Mouse (Mus musculus): ENCODE results near the gene Golgb1. TPM values are rescaled to one million over a fixed set of nuclear protein-coding genes. Genes with fewer than 3 reads are reported as not detected.
"Not testable (repeated sequence)": the region's sequence is repeated elsewhere in the genome, so short reads cannot be mapped to it uniquely, and the experiment has no call there.

The Golgb1 gene
- 61.4 and 73.8 TPM in 2 replicates for polyA plus RNA-seq (2014; fragmentation: Nextera tagmentation; extraction: Ambion mirVana)

GRCm38 (mm10) chr16:36874583-36875275 is at the start of gene Golgb1, which contains the start of gene Eaf2:
Golgb1 (plus strand) TSS chr16:36875140.
Eaf2 (minus strand) TSS chr16:36875003.
- H3K4me2 ChIP-seq (ENCODE audit: low read length), result peak within 1 kb of the TSS; percentile 71
- peak within 1 kb of the TSS; percentile 82 for H3K9ac ChIP-seq (ENCODE audit: low read length)
- peaks cover 3 to 24% of the 10 kb centered on the region in 2 experiments; a peak in 3 of 4 replicates for H3K4me1 ChIP-seq (ENCODE audit: control insufficient read depth in 2 of 2, insufficient read depth in 2 of 2, low read length in 2 of 2)
- peaks cover 29% of the 10 kb centered on the region for H3K36me3 ChIP-seq (ENCODE audit: control insufficient read depth, insufficient read depth, low read length)
- under 1% methylated on average over 43 of the region's 43 CpGs for WGBS
- H3K27ac ChIP-seq (replicated peaks in 1 of 2; ENCODE audit: control insufficient read depth in 1 of 2, insufficient read depth in 1 of 2, low read depth in 2 of 2, low read length in 2 of 2), result peak within 1 kb of the TSS; percentile 78 to 92
- ATAC-seq (ENCODE audit: insufficient number of reproducible peaks, insufficient read depth, low FRiP score, low read depth), result peak; percentile 100
- H3K4me3 ChIP-seq (ENCODE audit: control insufficient read depth in 1 of 2, insufficient read depth in 1 of 2, low read depth in 1 of 2, low read length in 2 of 2), result peak within 1 kb of the TSS; percentile 77 to 93
- no peaks in the 10 kb centered on the region for H3K27me3 ChIP-seq (ENCODE audit: control insufficient read depth, insufficient read depth, low read length)
- no peaks in the 10 kb centered on the region for H3K9me3 ChIP-seq (ENCODE audit: control insufficient read depth, low read length)

- H3K36me3 ChIP-seq (ENCODE audit: control insufficient read depth, insufficient read depth, low read length), result 0 out of 2 replicates have a peak, but pooled peaks cover 7% of the 10 kb centered on the region
- H3K4me3 ChIP-seq (ENCODE audit: control insufficient read depth in 1 of 2, insufficient read depth in 1 of 2, low read depth in 1 of 2, low read length in 2 of 2), result peak overlapping the region; percentile 60 to 83
- no peaks in the 10 kb centered on the region for H3K9me3 ChIP-seq (ENCODE audit: control insufficient read depth, low read length)
- no peaks in the 10 kb centered on the region for H3K27me3 ChIP-seq (ENCODE audit: control insufficient read depth, insufficient read depth, low read length)
- H3K9ac ChIP-seq (ENCODE audit: low read length), result peak overlapping the region; percentile 75
- no peak overlapping the region for H3K27ac ChIP-seq (replicated peaks in 1 of 2; ENCODE audit: control insufficient read depth in 1 of 2, insufficient read depth in 1 of 2, low read depth in 2 of 2, low read length in 2 of 2)
- H3K4me1 ChIP-seq (ENCODE audit: control insufficient read depth in 2 of 2, insufficient read depth in 2 of 2, low read length in 2 of 2), result peaks cover 3 to 4% of the 10 kb centered on the region in 2 experiments; a peak in 2 of 4 replicates
- ATAC-seq (ENCODE audit: insufficient number of reproducible peaks, insufficient read depth, low FRiP score, low read depth), result peak; percentile 11; the same call in 1 of the 2 replicates
- 7% methylated on average over 11 of the region's 11 CpGs for WGBS
- H3K4me2 ChIP-seq (ENCODE audit: low read length), result peak overlapping the region; percentile 93
These were observed 47.3 kb upstream of the Golgb1 start for GRCm38 (mm10) chr16:36827611-36828053.

GRCm38 (mm10) chr16:36828054-36828786 is 46.7 kb upstream of the Golgb1 start, which contains the start of gene Iqcb1:
Iqcb1 (plus strand) TSS chr16:36828385.
- WGBS, result under 1% methylated on average over 61 of the region's 64 CpGs
- Histone ChIP-seq H3K4me3 (ENCODE audit: control insufficient read depth in 1 of 2, insufficient read depth in 1 of 2, low read depth in 1 of 2, low read length in 2 of 2) (peak within 1 kb of the TSS; percentile 60 to 83), H3K4me1 (ENCODE audit: control insufficient read depth in 2 of 2, insufficient read depth in 2 of 2, low read length in 2 of 2) (peaks cover 3 to 4% of the 10 kb centered on the region in 2 experiments; a peak in 2 of 4 replicates), H3K27me3 (ENCODE audit: control insufficient read depth, insufficient read depth, low read length) (no peaks in the 10 kb centered on the region), H3K4me2 (ENCODE audit: low read length) (peak within 1 kb of the TSS; percentile 93), H3K36me3 (ENCODE audit: control insufficient read depth, insufficient read depth, low read length) (0 out of 2 replicates have a peak, but pooled peaks cover 7% of the 10 kb centered on the region), H3K27ac (replicated peaks in 1 of 2; ENCODE audit: control insufficient read depth in 1 of 2, insufficient read depth in 1 of 2, low read depth in 2 of 2, low read length in 2 of 2) (no peak within 1 kb of the TSS), H3K9me3 (ENCODE audit: control insufficient read depth, low read length) (no peaks in the 10 kb centered on the region), H3K9ac (ENCODE audit: low read length) (peak within 1 kb of the TSS; percentile 75)
- peak; percentile 97 for ATAC-seq (ENCODE audit: insufficient number of reproducible peaks, insufficient read depth, low FRiP score, low read depth)

GRCm38 (mm10) chr16:36828820-36829219 is 46.1 kb upstream of the Golgb1 start:
- H3K4me2 ChIP-seq (ENCODE audit: low read length), result peak overlapping the region; percentile 93
- H3K9me3 ChIP-seq (ENCODE audit: control insufficient read depth, low read length), result no peaks in the 10 kb centered on the region
- WGBS, result 7% methylated on average over 11 of the region's 11 CpGs
- no peak for ATAC-seq (ENCODE audit: insufficient number of reproducible peaks, insufficient read depth, low FRiP score, low read depth)
- no peak overlapping the region for H3K27ac ChIP-seq (replicated peaks in 1 of 2; ENCODE audit: control insufficient read depth in 1 of 2, insufficient read depth in 1 of 2, low read depth in 2 of 2, low read length in 2 of 2)
- peaks cover 3 to 4% of the 10 kb centered on the region in 2 experiments; a peak in 2 of 4 replicates for H3K4me1 ChIP-seq (ENCODE audit: control insufficient read depth in 2 of 2, insufficient read depth in 2 of 2, low read length in 2 of 2)
- H3K4me3 ChIP-seq (ENCODE audit: control insufficient read depth in 1 of 2, insufficient read depth in 1 of 2, low read depth in 1 of 2, low read length in 2 of 2), result peak overlapping the region; percentile 60 to 83
- no peaks in the 10 kb centered on the region for H3K27me3 ChIP-seq (ENCODE audit: control insufficient read depth, insufficient read depth, low read length)
- H3K9ac ChIP-seq (ENCODE audit: low read length), result peak overlapping the region; percentile 75
- 0 out of 2 replicates have a peak, but pooled peaks cover 7% of the 10 kb centered on the region for H3K36me3 ChIP-seq (ENCODE audit: control insufficient read depth, insufficient read depth, low read length)

GRCm38 (mm10) chr16:36846894-36847293 is 28.0 kb upstream of the Golgb1 start:
- H3K9me3 ChIP-seq (ENCODE audit: control insufficient read depth, low read length); H3K27me3 ChIP-seq (ENCODE audit: control insufficient read depth, insufficient read depth, low read length); H3K27ac ChIP-seq (replicated peaks in 1 of 2; ENCODE audit: control insufficient read depth in 1 of 2, insufficient read depth in 1 of 2, low read depth in 2 of 2, low read length in 2 of 2); H3K4me2 ChIP-seq (ENCODE audit: low read length); H3K9ac ChIP-seq (ENCODE audit: low read length); H3K4me3 ChIP-seq (ENCODE audit: control insufficient read depth in 1 of 2, insufficient read depth in 1 of 2, low read depth in 1 of 2, low read length in 2 of 2); ATAC-seq (ENCODE audit: insufficient number of reproducible peaks, insufficient read depth, low FRiP score, low read depth); H3K4me1 ChIP-seq (ENCODE audit: control insufficient read depth in 2 of 2, insufficient read depth in 2 of 2, low read length in 2 of 2): not testable (repeated sequence)
- H3K36me3 ChIP-seq (ENCODE audit: control insufficient read depth, insufficient read depth, low read length), result peaks cover 45% of the 10 kb centered on the region
- 100% methylated on average over 1 of the region's 1 CpGs for WGBS

GRCm38 (mm10) chr16:36851202-36851601 is 23.7 kb upstream of the Golgb1 start:
- no peaks in the 10 kb centered on the region for H3K9me3 ChIP-seq (ENCODE audit: control insufficient read depth, low read length)
- peaks cover 54% of the 10 kb centered on the region for H3K36me3 ChIP-seq (ENCODE audit: control insufficient read depth, insufficient read depth, low read length)
- H3K4me2 ChIP-seq (ENCODE audit: low read length), result no peak overlapping the region
- no peak overlapping the region for H3K27ac ChIP-seq (replicated peaks in 1 of 2; ENCODE audit: control insufficient read depth in 1 of 2, insufficient read depth in 1 of 2, low read depth in 2 of 2, low read length in 2 of 2)
- no peaks in the 10 kb centered on the region for H3K27me3 ChIP-seq (ENCODE audit: control insufficient read depth, insufficient read depth, low read length)
- H3K4me3 ChIP-seq (ENCODE audit: control insufficient read depth in 1 of 2, insufficient read depth in 1 of 2, low read depth in 1 of 2, low read length in 2 of 2), result no peak overlapping the region
- no peak overlapping the region for H3K9ac ChIP-seq (ENCODE audit: low read length)
- H3K4me1 ChIP-seq (ENCODE audit: control insufficient read depth in 2 of 2, insufficient read depth in 2 of 2, low read length in 2 of 2), result no peaks in the 10 kb centered on the region
- no peak for ATAC-seq (ENCODE audit: insufficient number of reproducible peaks, insufficient read depth, low FRiP score, low read depth)
- 89% methylated on average over 3 of the region's 3 CpGs for WGBS

- WGBS, result 69% methylated on average over 3 of the region's 3 CpGs
- no peak for ATAC-seq (ENCODE audit: insufficient number of reproducible peaks, insufficient read depth, low FRiP score, low read depth)
- H3K9ac ChIP-seq (ENCODE audit: low read length), result no peak overlapping the region
- H3K27ac ChIP-seq (replicated peaks in 1 of 2; ENCODE audit: control insufficient read depth in 1 of 2, insufficient read depth in 1 of 2, low read depth in 2 of 2, low read length in 2 of 2), result no peak overlapping the region
- H3K9me3 ChIP-seq (ENCODE audit: control insufficient read depth, low read length), result no peaks in the 10 kb centered on the region
- no peaks in the 10 kb centered on the region for H3K4me1 ChIP-seq (ENCODE audit: control insufficient read depth in 2 of 2, insufficient read depth in 2 of 2, low read length in 2 of 2)
- H3K4me3 ChIP-seq (ENCODE audit: control insufficient read depth in 1 of 2, insufficient read depth in 1 of 2, low read depth in 1 of 2, low read length in 2 of 2), result no peak overlapping the region
- no peak overlapping the region for H3K4me2 ChIP-seq (ENCODE audit: low read length)
- peaks cover 60% of the 10 kb centered on the region for H3K36me3 ChIP-seq (ENCODE audit: control insufficient read depth, insufficient read depth, low read length)
- H3K27me3 ChIP-seq (ENCODE audit: control insufficient read depth, insufficient read depth, low read length), result no peaks in the 10 kb centered on the region
These were observed 11.4 kb upstream of the Golgb1 start for GRCm38 (mm10) chr16:36863585-36863984.

Measured in heart, embryonic 14.5 days (tissue).